Mouse (Mus musculus): ENCODE measurements around the gene Eif1b. TPM values are rescaled to one million over a fixed set of nuclear protein-coding genes. Genes with fewer than 3 reads are reported as not detected.

Gene Eif1b
- 56.6 and 64.4 TPM in 2 replicates for polyA plus RNA-seq (2015; fragmentation: Nextera tagmentation; extraction: Ambion mirVana)

DNA sequence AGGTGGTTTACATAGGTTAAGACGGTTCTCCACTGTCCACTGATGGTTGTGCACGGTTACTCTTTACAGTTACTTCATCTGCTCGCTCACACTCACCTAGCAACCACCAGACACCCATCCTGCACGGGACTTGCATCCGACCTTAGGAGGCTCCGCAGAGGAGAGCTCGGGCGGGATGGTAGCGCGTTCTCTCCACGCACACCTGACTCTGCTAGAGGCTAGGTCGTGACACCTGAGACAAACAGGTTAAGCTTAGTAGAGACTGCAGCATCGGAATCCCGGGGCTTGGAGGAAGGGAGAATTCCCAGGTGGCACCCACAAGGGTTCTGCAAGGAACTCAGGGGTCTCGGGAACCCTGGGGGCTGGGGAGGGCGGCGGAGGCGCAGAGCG lies at the start of gene Eif1b:
Gene Eif1b (plus strand): TSS at position 223 of the 390 bp plus-strand sequence.
- Histone ChIP-seq H3K9me3 (replicated peaks) (no peaks in the 10 kb centered on the region), H3K4me3 (replicated peaks) (peak within 1 kb of the TSS; percentile 98), H3K4me2 (peak within 1 kb of the TSS; percentile 96), H3K27me3 (no peaks in the 10 kb centered on the region), H3K36me3 (replicated peaks) (peaks cover 28% of the 10 kb centered on the region), H3K9ac (peak within 1 kb of the TSS; percentile 99), H3K27ac (replicated peaks) (peak within 1 kb of the TSS; percentile 91), H3K4me1 (replicated peaks) (peaks cover 22% of the 10 kb centered on the region)
- 5% methylated on average over 17 of the region's 19 CpGs for WGBS (ENCODE audit: insufficient replicate concordance)
- peak; percentile 12; the same call in 1 of the 2 replicates for ATAC-seq (ENCODE audit: insufficient read depth)

GRCm38 (mm10) chr9:120444642-120445041 lies 47.4 kb upstream of the Eif1b start:
- no peak for ATAC-seq (ENCODE audit: insufficient read depth)

GRCm38 (mm10) chr9:120449696-120450329 lies 42.2 kb upstream of the Eif1b start:
- Histone ChIP-seq H3K4me2 (no peak overlapping the region), H3K4me3 (replicated peaks) (no peak overlapping the region), H3K9ac (no peak overlapping the region), H3K9me3 (replicated peaks) (no peaks in the 10 kb centered on the region), H3K36me3 (replicated peaks) (no peaks in the 10 kb centered on the region), H3K27ac (replicated peaks) (no peak overlapping the region), H3K4me1 (replicated peaks) (no peaks in the 10 kb centered on the region), H3K27me3 (no peaks in the 10 kb centered on the region)
- WGBS (ENCODE audit: insufficient replicate concordance): 62% methylated on average over 6 of the region's 6 CpGs
- ATAC-seq (ENCODE audit: insufficient read depth): no peak

More at GRCm38 (mm10) chr9:120444642-120445041, 47.4 kb upstream of the Eif1b start:
- H3K9ac ChIP-seq: no peak overlapping the region
- H3K27ac ChIP-seq (replicated peaks): no peak overlapping the region
- H3K9me3 ChIP-seq (replicated peaks): no peaks in the 10 kb centered on the region
- 71% methylated on average over 9 of the region's 9 CpGs for WGBS (ENCODE audit: insufficient replicate concordance)
- H3K27me3 ChIP-seq: no peaks in the 10 kb centered on the region
- H3K4me3 ChIP-seq (replicated peaks): no peak overlapping the region
- H3K36me3 ChIP-seq (replicated peaks): no peaks in the 10 kb centered on the region
- H3K4me2 ChIP-seq: no peak overlapping the region
- H3K4me1 ChIP-seq (replicated peaks): no peaks in the 10 kb centered on the region

DNA sequence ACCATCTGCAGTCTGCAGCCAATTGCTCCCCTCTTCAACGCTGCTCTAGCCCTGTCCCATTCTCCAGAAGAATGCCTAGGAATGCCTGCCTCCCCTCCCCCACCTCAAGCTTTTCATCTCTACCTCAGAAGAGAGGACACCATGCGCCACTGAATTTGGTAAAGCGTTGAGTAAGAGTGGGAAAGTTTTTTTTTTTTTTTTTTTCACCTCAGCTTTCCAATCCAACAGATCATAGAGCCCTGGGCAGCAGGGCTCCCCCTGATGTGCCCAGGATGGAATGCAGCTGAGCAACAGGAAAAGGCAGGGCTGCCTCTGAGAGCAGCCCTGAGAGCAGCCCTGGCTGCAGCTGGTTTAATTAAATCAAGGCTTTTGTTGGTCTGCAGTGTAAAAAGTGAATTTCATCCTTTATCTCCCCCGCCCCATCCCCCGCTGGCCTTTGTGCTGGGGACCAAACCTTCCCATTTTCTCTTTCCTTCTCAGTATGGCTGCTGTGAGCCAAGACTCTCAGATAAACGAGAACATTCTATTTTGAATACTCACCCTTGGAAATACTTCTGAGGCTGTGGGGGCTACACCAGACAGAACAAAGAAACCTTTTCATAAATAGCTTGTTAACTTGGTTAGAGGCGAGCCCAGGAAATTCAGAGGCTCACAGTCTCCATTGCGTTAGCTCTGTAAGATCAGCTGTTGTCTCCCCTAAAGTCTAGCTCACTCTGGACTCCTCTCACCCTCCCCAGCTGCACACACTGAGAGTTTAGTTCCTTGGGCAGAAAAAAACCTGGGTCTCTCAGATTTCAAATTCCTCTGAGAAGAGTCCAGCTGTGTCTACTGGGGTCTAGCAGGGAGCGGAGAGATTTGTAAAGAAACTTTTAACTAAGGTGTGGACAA lies 36.0 kb upstream of the Eif1b start:
- H3K27ac ChIP-seq (replicated peaks): no peak overlapping the region
- no peaks in the 10 kb centered on the region for H3K36me3 ChIP-seq (replicated peaks)
- no peak for ATAC-seq (ENCODE audit: insufficient read depth)
- no peak overlapping the region for H3K9ac ChIP-seq
- H3K4me3 ChIP-seq (replicated peaks): no peak overlapping the region
- no peaks in the 10 kb centered on the region for H3K9me3 ChIP-seq (replicated peaks)
- WGBS (ENCODE audit: insufficient replicate concordance): 49% methylated on average over 9 of the region's 9 CpGs
- H3K4me1 ChIP-seq (replicated peaks): no peaks in the 10 kb centered on the region
- H3K27me3 ChIP-seq: no peaks in the 10 kb centered on the region; the same call in 1 of the 2 replicates
- no peak overlapping the region for H3K4me2 ChIP-seq

DNA sequence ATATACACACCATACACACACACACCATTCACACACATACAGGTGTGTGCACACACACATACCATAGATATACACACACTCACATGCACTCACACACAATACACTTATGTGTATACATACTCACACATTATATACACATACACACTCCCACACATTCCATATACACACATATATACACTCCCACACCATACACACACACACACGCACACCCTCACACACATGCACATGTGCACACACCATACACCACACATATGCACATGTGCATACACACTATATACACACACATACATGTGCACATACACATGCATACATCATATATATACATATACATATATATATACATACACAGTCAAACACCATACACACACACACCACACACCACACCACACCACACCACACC lies 21.6 kb upstream of the Eif1b start:
- peaks cover 4% of the 10 kb centered on the region; the same call in 1 of the 2 replicates for H3K27me3 ChIP-seq
- no peak overlapping the region for H3K9ac ChIP-seq
- no peaks in the 10 kb centered on the region for H3K36me3 ChIP-seq (replicated peaks)
- no peaks in the 10 kb centered on the region for H3K9me3 ChIP-seq (replicated peaks)
- no peaks in the 10 kb centered on the region for H3K4me1 ChIP-seq (replicated peaks)
- H3K27ac ChIP-seq (replicated peaks): no peak overlapping the region
- 65% methylated on average over 1 of the region's 1 CpGs for WGBS (ENCODE audit: insufficient replicate concordance)
- no peak for ATAC-seq (ENCODE audit: insufficient read depth)
- H3K4me3 ChIP-seq (replicated peaks): no peak overlapping the region
- H3K4me2 ChIP-seq: no peak overlapping the region

DNA sequence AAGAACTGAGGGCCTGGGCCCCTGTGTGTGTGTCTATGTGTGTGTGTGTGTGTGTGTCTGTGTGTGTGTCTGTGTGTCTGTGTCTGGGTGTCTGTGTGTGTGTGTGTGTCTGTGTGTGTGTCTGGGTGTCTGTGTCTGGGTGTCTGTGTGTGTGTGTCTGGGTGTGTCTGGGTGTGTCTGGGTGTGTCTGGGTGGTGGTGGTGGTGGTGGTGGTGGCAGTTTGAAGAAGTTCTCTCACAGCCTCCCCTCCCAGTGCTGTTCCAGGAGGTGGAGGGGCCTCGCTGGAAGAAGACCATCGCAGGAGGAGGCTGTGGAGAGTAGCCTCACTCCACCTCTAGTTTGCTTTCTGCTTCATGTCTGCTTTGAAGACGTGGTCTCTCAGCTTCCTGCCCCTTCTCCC lies 10.4 kb upstream of the Eif1b start:
- Histone ChIP-seq H3K9ac (peak overlapping the region; percentile 16; the same call in 1 of the 2 replicates), H3K4me2 (peak overlapping the region; percentile 61), H3K4me3 (replicated peaks) (peak overlapping the region; percentile 25; the same call in 1 of the 2 replicates), H3K4me1 (replicated peaks) (peaks cover 22% of the 10 kb centered on the region), H3K27ac (replicated peaks) (0 out of 2 replicates have a peak overlapping the region, but pooled peaks have one; percentile 39), H3K36me3 (replicated peaks) (no peaks in the 10 kb centered on the region), H3K27me3 (peaks cover 9% of the 10 kb centered on the region; the same call in 1 of the 2 replicates), H3K9me3 (replicated peaks) (no peaks in the 10 kb centered on the region)
- WGBS (ENCODE audit: insufficient replicate concordance): 44% methylated on average over 3 of the region's 3 CpGs
- peak; percentile 91 for ATAC-seq (ENCODE audit: insufficient read depth)

DNA sequence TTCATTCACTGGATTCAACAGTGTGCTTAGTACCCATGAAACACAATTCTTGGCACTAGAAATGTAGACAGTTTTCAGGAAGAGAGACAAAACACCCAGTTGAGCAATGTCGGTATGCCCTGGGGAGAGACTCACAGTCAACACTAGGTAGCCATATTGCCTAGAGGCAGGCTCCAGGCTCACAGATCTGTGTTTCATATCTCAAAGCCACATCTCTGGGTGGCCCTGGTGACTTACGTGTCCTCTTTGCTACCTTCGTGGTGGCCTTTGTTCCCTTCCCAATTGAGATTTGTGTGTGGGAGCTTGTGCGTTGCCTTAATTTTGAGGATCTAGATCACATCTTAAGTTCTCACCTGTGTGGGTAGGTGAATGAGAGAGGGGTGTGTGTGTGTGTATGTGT lies 9.7 kb upstream of the Eif1b start:
- Histone ChIP-seq H3K4me3 (replicated peaks) (no peak overlapping the region), H3K27ac (replicated peaks) (0 out of 2 replicates have a peak overlapping the region, but pooled peaks have one; percentile 11), H3K4me1 (replicated peaks) (peaks cover 22% of the 10 kb centered on the region), H3K9me3 (replicated peaks) (no peaks in the 10 kb centered on the region), H3K27me3 (peaks cover 11% of the 10 kb centered on the region; the same call in 1 of the 2 replicates), H3K4me2 (peak overlapping the region; percentile 61; the same call in 1 of the 2 replicates), H3K36me3 (replicated peaks) (no peaks in the 10 kb centered on the region), H3K9ac (no peak overlapping the region)
- no peak; the same call in 1 of the 2 replicates for ATAC-seq (ENCODE audit: insufficient read depth)
- WGBS (ENCODE audit: insufficient replicate concordance): 54% methylated on average over 4 of the region's 4 CpGs

DNA sequence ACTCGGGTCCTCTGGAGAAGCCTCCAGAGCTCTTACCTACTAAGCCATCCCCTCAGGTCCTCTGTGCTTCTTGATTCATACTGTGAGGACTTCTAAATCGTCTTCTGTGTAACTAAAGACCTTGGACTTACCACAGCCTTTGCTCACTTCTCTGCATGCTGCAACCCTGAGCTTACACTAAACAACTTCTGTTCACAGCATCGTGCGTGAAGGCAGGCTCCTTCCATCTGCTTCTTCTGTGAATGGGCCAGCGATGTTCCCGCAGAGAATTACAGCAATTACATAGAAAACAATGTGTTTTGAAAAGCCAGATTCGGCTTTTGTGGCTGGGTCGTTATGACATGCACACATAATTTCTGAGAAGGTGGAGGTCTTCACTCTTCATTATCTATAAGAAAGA lies 8.9 kb upstream of the Eif1b start:
- Histone ChIP-seq H3K4me2 (no peak overlapping the region), H3K4me3 (replicated peaks) (no peak overlapping the region), H3K9ac (no peak overlapping the region), H3K36me3 (replicated peaks) (no peaks in the 10 kb centered on the region), H3K9me3 (replicated peaks) (no peaks in the 10 kb centered on the region), H3K4me1 (replicated peaks) (peaks cover 22% of the 10 kb centered on the region), H3K27ac (replicated peaks) (no peak overlapping the region), H3K27me3 (peaks cover 11% of the 10 kb centered on the region; the same call in 1 of the 2 replicates)
- 70% methylated on average over 8 of the region's 8 CpGs for WGBS (ENCODE audit: insufficient replicate concordance)
- no peak for ATAC-seq (ENCODE audit: insufficient read depth)

- no peak overlapping the region for H3K4me2 ChIP-seq
- no peak overlapping the region for H3K4me3 ChIP-seq (replicated peaks)
- no peak overlapping the region for H3K9ac ChIP-seq
- WGBS (ENCODE audit: insufficient replicate concordance): 65% methylated on average over 8 of the region's 8 CpGs
- peaks cover 12% of the 10 kb centered on the region for H3K4me1 ChIP-seq (replicated peaks)
- no peaks in the 10 kb centered on the region for H3K9me3 ChIP-seq (replicated peaks)
- peaks cover 11% of the 10 kb centered on the region; the same call in 1 of the 2 replicates for H3K27me3 ChIP-seq
- H3K27ac ChIP-seq (replicated peaks): no peak overlapping the region
- no peaks in the 10 kb centered on the region for H3K36me3 ChIP-seq (replicated peaks)
- ATAC-seq (ENCODE audit: insufficient read depth): no peak
Observed at GRCm38 (mm10) chr9:120487076-120487475, 5.0 kb upstream of the Eif1b start.

DNA sequence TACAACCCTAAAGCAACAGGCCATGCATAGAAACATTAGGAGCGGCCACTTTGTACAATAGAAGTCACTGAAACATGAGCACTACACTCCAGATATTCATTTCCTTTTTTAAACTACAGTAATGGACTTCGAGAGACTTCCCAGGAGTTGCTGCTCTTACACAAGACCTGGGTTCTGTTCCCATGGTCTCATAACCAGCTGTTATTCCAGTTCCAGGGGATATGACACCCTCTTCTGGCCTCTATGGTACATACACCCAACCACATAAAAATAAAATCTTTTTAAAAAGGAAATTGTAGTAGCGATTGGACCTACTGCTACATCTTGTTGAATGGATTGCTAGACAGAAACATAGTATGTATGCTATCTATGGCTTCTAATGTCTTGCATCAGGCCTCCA lies 523 bp upstream of the Eif1b start:
- ATAC-seq (ENCODE audit: insufficient read depth): no peak
- whole genome bisulfite sequencing (ENCODE audit: insufficient replicate concordance): 69% methylated on average over 3 of the region's 3 CpGs
- Histone ChIP-seq H3K36me3 (replicated peaks) (peaks cover 27% of the 10 kb centered on the region), H3K27me3 (peaks cover 3% of the 10 kb centered on the region; the same call in 1 of the 2 replicates), H3K27ac (replicated peaks) (no peak overlapping the region), H3K9ac (no peak overlapping the region), H3K4me1 (replicated peaks) (peaks cover 22% of the 10 kb centered on the region), H3K4me2 (peak overlapping the region; percentile 96), H3K9me3 (replicated peaks) (no peaks in the 10 kb centered on the region), H3K4me3 (replicated peaks) (peak overlapping the region; percentile 98)

Measured in liver, embryonic 15.5 days (tissue).